Mouse (Mus musculus) thymus, postnatal 0 days (tissue): ENCODE measurements at regions not wholly inside any gene's neighbourhood (a gene's known extent, or its start where the extent isn't known, plus 50 kb on each side); places are given as distances from the start of the nearest gene placed in this dataset.

Experiments used
- DNase-seq: peaks from one replicate; pipeline ENCODE4 v3.0.0-alpha.2; 2015; ENCODE audit warnings: low spot score

GRCm38 (mm10) chr16:53480664-53481063 is 1026.8 kb upstream of the Alcam start:
- no peak for DNase-seq

DNA sequence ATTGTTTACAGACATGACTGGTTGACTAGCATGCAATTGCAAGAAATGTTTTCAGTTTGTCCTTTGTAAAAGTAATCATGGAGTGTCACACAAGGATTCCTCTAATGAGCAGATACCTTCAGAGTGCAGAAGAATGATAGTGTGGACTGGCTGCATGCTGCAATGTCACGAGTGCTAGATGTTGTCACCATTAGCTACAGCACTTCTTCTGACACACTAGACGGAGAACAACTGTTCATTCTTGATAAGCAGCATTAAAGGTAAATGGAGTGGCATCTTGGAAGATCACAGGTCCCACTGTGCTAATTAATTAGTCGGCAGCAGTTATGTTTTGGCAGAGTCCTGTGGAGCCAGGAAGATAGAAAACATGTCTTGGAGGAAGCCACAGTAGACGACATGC is 985.6 kb upstream of the Alcam start:
- no peak for DNase-seq

- no peak for DNase-seq
Observed at GRCm38 (mm10) chr16:53418416-53418815, 964.5 kb upstream of the Alcam start.

- no peak for DNase-seq
Observed at GRCm38 (mm10) chr16:53385176-53385575, 931.3 kb upstream of the Alcam start.

- DNase-seq: no peak
Observed at GRCm38 (mm10) chr16:53342153-53342552, 888.3 kb upstream of the Alcam start.

- DNase-seq: no peak
Observed at GRCm38 (mm10) chr16:53326353-53326752, 872.5 kb upstream of the Alcam start.

DNA sequence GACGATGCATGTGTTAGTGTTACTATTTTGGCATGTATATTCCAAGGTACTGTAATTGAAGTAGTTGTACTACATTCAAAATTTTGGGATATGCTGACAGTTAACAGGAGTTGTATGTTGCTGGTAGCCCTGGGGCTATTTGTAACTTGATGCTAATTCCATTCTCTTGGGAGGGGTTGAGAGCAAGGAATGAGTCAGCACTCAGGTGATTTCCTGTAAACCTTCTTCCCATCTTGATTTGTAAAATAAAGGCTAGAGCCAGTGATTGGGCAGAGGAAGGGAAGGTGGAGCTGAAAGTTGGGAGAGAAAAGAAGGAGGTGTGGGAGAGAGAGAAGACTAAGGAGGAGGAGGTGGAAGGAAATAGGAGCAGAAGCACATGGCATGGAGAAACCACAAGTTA is 838.2 kb upstream of the Alcam start:
- no peak for DNase-seq

DNA sequence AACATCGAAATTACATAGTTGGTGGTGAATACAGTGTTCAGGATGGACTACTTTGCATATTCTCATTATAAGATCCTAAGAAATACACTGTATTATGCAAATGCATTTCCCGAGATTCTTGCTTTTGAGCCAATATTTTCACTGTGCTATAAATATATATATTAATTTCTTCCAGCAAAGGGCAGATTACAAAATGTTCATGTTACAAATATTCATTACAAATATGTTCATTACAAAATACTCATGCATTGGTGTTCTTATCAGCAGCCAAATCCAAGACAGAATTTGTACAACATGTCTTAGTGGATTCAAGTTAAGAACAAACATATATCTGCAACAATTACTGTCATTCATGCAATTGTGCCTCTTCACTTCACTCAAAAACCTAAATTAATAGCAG is 828.1 kb upstream of the Alcam start:
- no peak for DNase-seq

GRCm38 (mm10) chr16:53266116-53266515 is 812.2 kb upstream of the Alcam start:
- peak; percentile 24 for DNase-seq

- no peak for DNase-seq
Observed at GRCm38 (mm10) chr16:53245365-53245764, 791.5 kb upstream of the Alcam start.

DNA sequence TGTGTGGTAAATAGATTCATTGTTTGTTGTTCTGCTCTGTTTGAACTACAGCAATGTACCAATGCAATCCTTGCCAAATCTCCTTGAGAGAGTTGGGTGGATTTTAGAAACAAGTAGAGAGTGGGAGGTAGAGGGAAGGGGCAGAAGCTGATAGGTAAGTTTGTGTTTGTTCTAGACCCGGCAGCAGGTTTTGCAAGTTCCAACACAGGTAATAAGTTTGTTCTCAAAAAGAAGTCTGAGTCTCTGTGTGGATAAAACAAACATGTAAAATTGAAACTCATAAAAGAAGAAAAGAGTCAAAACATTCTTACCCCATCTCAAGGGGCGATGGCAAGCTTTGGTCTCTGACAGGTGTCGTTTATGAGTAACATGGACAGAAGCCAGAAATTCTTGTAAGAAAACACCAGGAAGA is 788.3 kb upstream of the Alcam start:
- no peak for DNase-seq

DNA sequence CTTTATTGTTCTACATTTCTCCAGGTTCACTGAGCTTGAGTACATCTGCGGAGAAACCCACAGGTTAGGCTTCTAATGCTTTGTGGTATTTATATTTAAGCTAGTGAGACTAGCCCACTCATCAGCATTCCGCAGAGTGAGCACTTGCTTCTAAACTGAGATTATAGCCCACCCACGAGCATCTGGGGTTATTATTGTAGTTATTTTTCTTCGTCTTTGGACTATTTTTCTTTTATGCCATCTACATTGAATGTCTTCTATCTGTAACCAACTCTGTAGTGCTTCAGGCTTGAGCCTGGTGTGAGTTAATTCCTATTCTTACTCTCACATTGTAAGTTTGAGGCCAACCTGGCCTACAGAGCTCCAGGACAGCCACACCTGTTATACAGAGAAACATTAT is 765.0 kb upstream of the Alcam start:
- no peak for DNase-seq

GRCm38 (mm10) chr16:53201449-53201848 is 747.6 kb upstream of the Alcam start:
- no peak for DNase-seq

- no peak for DNase-seq
Observed at GRCm38 (mm10) chr16:53186444-53186843, 732.6 kb upstream of the Alcam start.

DNA sequence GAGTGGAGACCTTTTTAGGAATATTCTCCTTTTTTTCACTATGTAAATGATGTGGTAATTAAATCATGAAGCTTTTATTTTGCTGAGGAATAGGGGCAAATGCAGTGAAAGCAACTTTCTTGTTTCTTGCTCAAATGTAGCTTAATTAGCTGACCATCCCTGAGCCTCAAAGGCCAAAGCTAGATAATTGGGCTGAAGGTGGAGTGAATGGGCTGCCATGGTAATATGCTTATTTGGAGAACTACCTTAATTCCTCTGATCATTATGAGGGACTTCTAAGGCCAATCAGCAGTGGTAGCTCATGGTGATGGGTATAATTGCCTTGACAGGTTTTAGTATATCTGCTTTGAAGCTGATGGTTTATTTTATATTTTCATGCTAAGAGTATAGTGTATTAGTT is 702.5 kb upstream of the Alcam start:
- DNase-seq: no peak

DNA sequence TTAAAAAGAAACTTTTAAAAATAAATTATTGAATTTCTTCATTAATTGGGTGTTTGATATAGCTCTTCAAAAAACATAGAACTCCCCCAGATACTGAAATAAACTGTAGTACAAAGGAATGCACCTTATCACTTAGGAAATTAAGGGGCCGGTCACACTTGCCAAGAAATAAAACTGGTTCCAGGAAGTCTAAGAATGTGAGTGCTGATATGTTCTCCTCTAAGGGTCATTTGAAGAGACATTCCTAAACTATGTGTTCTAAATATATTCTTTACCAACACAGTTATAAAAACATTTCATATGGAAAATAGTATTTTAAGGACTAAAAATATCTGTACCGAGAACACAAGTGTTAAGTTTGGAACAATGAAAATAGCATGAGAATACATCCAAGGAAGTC is 676.8 kb upstream of the Alcam start:
- no peak for DNase-seq

GRCm38 (mm10) chr16:53108726-53109125 is 654.9 kb upstream of the Alcam start:
- DNase-seq: no peak

GRCm38 (mm10) chr16:53095396-53095929 is 641.6 kb upstream of the Alcam start:
- no peak for DNase-seq

DNA sequence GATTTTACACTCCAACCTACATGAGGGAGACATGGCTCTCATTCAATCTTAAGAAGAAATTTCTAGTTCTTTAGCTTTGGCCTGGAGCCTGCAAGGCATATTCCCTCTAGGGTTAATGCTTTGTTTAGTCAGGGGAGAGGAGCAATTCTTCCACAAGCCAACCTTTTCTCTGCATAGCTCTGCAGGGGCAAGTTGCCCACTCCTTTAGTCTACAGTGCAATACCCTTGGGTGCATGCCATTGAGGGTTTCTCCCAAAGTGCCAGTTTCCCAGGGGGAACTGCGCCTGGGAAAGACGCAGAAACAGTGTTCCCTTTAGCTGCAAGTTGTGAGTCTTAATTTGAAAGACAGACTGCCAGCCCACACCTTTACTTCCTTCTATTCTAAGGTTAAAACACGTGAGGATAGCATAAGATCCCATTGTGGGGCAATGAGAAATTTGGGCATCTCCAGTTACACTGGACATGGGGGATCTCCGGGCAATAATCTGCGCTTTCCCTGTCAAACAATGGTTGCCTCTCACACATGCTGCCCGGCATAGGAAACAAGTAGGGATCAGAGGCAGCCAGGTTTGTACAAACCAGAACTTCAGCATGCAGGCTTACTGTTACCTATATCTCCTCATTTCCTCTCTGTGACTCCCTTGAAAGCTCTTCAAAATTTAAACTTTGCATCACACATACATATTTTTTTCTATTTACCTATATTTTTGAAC is 620.1 kb upstream of the Alcam start:
- no peak for DNase-seq

- DNase-seq: no peak
Observed at GRCm38 (mm10) chr16:53071887-53072682, 618.2 kb upstream of the Alcam start.

DNA sequence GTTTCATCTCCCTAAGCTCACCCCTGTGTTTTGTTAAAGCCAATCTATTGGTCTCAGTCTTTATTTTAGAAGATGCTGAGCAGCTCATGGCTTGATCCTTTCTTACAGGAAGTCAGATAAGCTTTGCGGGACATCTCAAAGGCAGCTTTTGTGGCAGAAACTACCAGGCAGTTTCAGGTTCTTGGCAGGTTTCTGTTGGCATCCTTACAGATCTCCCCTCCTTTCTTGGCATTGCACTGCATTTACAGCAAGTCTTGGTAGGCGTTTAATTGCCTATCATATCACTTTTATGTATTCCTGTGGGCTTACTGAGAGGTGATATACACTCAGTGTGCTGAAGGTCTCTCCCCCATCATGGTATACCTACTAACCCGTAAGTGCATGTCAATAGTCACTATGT is 610.3 kb upstream of the Alcam start:
- DNase-seq: no peak

- DNase-seq: no peak
Observed at GRCm38 (mm10) chr16:53063061-53063460, 609.2 kb upstream of the Alcam start.

DNA sequence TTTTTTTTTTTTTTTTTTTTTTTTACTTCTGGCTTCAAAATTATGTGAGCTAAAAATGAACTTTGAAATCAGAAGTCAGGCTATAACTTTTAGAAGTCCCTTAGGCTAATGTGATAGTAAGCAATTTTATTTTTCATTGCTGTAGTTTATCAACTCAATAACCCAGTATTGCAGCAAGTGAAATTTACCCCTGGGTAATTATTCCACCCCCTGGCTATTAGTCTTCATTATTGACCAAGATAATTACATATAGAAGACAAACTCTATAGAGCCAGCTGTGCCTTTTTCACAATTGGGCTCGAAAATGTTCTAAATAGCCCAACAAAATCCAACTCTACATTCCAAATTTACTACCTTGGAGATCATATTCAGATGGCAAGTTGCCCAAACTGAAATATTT is 572.2 kb upstream of the Alcam start:
- no peak for DNase-seq
